ENCODE assay signal across 19 mouse cellular contexts in genomic region chr5:80706645-80707056, GRCm38 (mm10).
DNase-seq lines count a peak whose midpoint lies in the region; ATAC-seq and TF ChIP-seq lines count a peak whose summit lies in the region.
"Had no signal": no experiment of that assay in that cellular context is flagged by ENCODE, and none has a peak within 500 bp of the region (broad histone marks: within the 10 kb centered on the region; RNA-seq: fewer than 3 reads in every experiment).

No protein-coding gene starts in this region.

- 37% methylated on average over 8 of the region's 8 CpGs for WGBS in heart, embryonic 14.5 days

- H3K9me3 ChIP-seq in heart, embryonic 14.5 days (ENCODE audit: control insufficient read depth, low read length) = no peaks in the 10 kb centered on the region
- H3K9me3 ChIP-seq: embryonic facial prominence, embryonic 10.5 days; G1E; limb, embryonic 13.5 days; liver, embryonic 15.5 days had no signal

- ATAC-seq in heart, embryonic 14.5 days (ENCODE audit: insufficient number of reproducible peaks, insufficient read depth, low FRiP score, low read depth) = peak; percentile 64; the same call in 1 of the 2 replicates
- ATAC-seq in megakaryocyte progenitor cell, adult 5-6 weeks (replicated peaks; ENCODE audit: poor library complexity) = peak; percentile 31
- ATAC-seq in megakaryocyte-erythroid progenitor cell, adult 5-6 weeks (replicated peaks; ENCODE audit: low FRiP score, low TSS enrichment, poor library complexity, severe bottlenecking) = no peak

- no peaks in the 10 kb centered on the region for H3K36me3 ChIP-seq in heart, embryonic 14.5 days (ENCODE audit: control insufficient read depth, insufficient read depth, low read length)
- H3K36me3 ChIP-seq: embryonic facial prominence, embryonic 10.5 days; G1E; limb, embryonic 13.5 days; liver, embryonic 15.5 days had no signal

- DNase-seq in gastrocnemius, adult 2 months = peak; percentile 19
- DNase-seq in gastrocnemius, postnatal 14 days = no peak
- peak; percentile 45 for DNase-seq in adipocyte (ENCODE audit: low spot score)
- DNase-seq in frontal cortex, adult 2 months (ENCODE audit: extremely low spot score in 1 of 2, low spot score in 1 of 2) = no peak
- DNase-seq in adrenal gland, adult (ENCODE audit: inconsistent age in 2 of 2, low spot score in 1 of 2) = no peak
- DNase-seq: B cell, adult 2 months; cerebellum, postnatal 10 days; kidney, adult 9 months; thymus, postnatal 25 days had no signal

- H3K4me1 ChIP-seq in heart, embryonic 14.5 days (ENCODE audit: control insufficient read depth in 2 of 2, insufficient read depth in 2 of 2, low read length in 2 of 2) = no peaks in the 10 kb centered on the region
- H3K4me1 ChIP-seq: embryonic facial prominence, embryonic 10.5 days; liver, embryonic 15.5 days had no signal

- no peaks in the 10 kb centered on the region for H3K27me3 ChIP-seq in heart, embryonic 14.5 days (ENCODE audit: control insufficient read depth, insufficient read depth, low read length)
- H3K27me3 ChIP-seq: limb, embryonic 13.5 days; liver, embryonic 15.5 days had no signal

- intact Hi-C loops in gastrocnemius, adult 2 months (cut with DNase I) = no loop called here
- intact Hi-C loops in gastrocnemius, postnatal 14 days (cut with DNase I; ENCODE audit: low total_unique reads) = no loop called here

- H3K4me2 ChIP-seq in heart, embryonic 14.5 days (ENCODE audit: low read length) = peak overlapping the region; percentile 47
- H3K4me2 ChIP-seq: limb, embryonic 13.5 days; liver, embryonic 15.5 days; midbrain, embryonic 11.5 days had no signal

- TF ChIP-seq CTCF in gastrocnemius, adult 2 months (IDR thresholded peaks at IDR 0.05) = no peak

- H3K4me3 ChIP-seq in gastrocnemius, adult 2 months = no peak overlapping the region
- peak overlapping the region; percentile 21 to 23 for H3K4me3 ChIP-seq in heart, embryonic 14.5 days (ENCODE audit: control insufficient read depth in 1 of 2, insufficient read depth in 1 of 2, low read depth in 1 of 2, low read length in 2 of 2)
- H3K4me3 ChIP-seq: embryonic facial prominence, embryonic 10.5 days; left cerebral cortex, adult 2 months; limb, embryonic 13.5 days; liver, embryonic 15.5 days had no signal

- no peak overlapping the region for H3K27ac ChIP-seq in gastrocnemius, adult 2 months
- H3K27ac ChIP-seq in heart, embryonic 14.5 days (replicated peaks in 1 of 2; ENCODE audit: control insufficient read depth in 1 of 2, insufficient read depth in 1 of 2, low read depth in 2 of 2, low read length in 2 of 2) = peak overlapping the region; percentile 6 to 28; a peak in 1 of 4 replicates
- H3K27ac ChIP-seq: embryonic facial prominence, embryonic 10.5 days; left cerebral cortex, adult 2 months; limb, embryonic 13.5 days; liver, embryonic 15.5 days; stomach, postnatal 0 days had no signal

- no peak overlapping the region for H3K9ac ChIP-seq in heart, embryonic 14.5 days (ENCODE audit: low read length)
- H3K9ac ChIP-seq: limb, embryonic 13.5 days; liver, embryonic 15.5 days had no signal

Comparison
In these comparisons a context has a peak if more than half of its experiments do, and no peak if none do; other contexts are left out.
1. DNase-seq: peak in gastrocnemius, adult 2 months (single experiment) and adipocyte (single experiment); none in gastrocnemius, postnatal 14 days (single experiment), frontal cortex, adult 2 months (0 of 2) and adrenal gland, adult (0 of 2).